Mouse (Mus musculus): Measurements from ENCODE around the gene Krtap5-4.
A peak's percentile ranks its signal among the peaks of the same experiment; 100 is the strongest.

DNA sequence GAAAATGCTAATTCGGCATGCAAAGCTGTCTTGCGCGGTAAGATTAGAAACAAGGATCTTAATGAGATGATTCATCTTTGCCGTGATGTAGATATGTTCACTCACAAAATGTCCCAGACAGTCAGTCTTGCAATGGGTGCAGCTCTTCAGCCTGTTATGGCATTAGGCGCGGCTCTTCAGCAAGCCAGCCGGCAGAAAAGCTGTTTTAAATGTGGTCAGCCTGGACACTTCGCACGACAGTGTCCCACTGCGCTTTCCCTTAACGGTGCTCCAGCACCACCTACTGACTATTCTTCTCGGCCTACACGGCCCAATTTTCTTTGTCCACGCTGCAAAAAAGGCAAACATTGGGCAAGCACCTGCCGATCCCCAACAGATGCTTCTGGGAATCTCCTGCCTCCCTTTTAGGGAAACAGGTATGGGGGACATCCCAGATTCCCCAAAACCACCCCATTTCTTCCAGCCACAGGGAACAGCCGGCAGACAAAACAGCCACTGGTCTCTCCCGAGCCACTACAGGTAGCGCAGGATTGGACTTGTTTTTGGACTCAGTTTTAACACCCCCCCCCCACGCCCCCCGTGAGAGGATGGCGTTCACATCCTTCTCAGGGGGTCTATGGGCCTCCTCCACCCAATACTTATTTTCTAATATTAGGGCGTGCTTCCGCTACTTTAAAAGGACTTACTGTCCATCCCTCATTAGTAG, 18.1 kb upstream of the Krtap5-4 start:
- TF ChIP-seq CTCF (IDR thresholded peaks at IDR 0.05; ENCODE audit: extremely low read depth, insufficient read depth, low read length) (peak; percentile 34; the same call in 1 of the 2 replicates), POLR2A (IDR thresholded peaks at IDR 0.05; ENCODE audit: extremely low read depth, insufficient read depth, low read length) (no peak)
